Mouse (Mus musculus) urinary bladder, postnatal 14 days (tissue): ENCODE results near the gene Olfr618.
"Not testable (repeated sequence)": the region's sequence is repeated elsewhere in the genome, so short reads cannot be mapped to it uniquely, and the experiment has no call there.

Source experiments
- DNase-seq: peaks from one replicate; pipeline ENCODE4 v3.0.0; 2021; ENCODE audit warnings: low spot score

Olfr618 gene

DNA sequence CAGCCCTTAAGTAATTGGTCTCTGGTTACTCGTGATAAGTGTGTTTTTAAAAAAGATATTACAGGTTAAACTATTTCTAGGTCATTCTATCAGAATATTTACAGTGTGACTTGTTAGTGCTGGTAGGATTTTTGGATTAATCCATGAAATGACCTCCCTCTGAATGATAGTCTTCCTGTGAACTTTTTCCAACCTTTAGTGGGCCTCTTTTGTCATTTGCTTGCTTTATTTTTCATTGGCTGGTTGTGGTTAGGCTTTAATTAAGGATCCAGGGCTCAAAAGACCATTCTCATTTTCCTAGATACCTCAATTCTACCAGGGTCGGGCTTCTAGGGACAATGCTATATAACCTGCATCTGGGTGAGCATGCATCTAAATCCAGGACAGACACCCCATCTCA is at the start of gene Olfr618:
TSS of gene Olfr618 (plus strand) at position 301 of the 400 bp plus-strand sequence.
- no peak for DNase-seq

DNA sequence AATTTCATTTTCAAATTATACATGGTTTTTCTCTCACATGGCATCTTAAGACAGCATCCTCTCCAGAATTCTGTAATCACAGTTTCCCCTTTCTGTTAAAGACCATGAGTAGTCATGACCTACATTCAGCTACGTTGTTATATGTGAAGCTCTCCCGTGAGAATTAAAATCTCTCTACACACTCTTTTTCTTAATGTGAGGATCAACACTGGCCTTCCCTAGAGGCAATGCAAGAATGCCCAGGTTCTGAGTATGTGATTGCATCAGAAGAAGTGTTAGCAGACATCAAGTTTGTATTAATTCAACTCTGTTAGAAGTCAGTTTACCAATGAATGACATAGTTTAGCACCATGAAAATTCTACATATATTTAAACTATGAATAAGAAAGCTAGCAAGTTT is 47.3 kb upstream of the Olfr618 start, which contains the start of gene Olfr612:
TSS of gene Olfr612 (minus strand) at position 101 of the 400 bp plus-strand sequence.
- not testable (repeated sequence) for DNase-seq

- no peak for DNase-seq
Observed at GRCm38 (mm10) chr7:103547774-103548173, 42.1 kb upstream of the Olfr618 start, which contains the start of gene Olfr613. Gene Olfr613, plus strand, starts transcription at chr7:103548074.

DNA sequence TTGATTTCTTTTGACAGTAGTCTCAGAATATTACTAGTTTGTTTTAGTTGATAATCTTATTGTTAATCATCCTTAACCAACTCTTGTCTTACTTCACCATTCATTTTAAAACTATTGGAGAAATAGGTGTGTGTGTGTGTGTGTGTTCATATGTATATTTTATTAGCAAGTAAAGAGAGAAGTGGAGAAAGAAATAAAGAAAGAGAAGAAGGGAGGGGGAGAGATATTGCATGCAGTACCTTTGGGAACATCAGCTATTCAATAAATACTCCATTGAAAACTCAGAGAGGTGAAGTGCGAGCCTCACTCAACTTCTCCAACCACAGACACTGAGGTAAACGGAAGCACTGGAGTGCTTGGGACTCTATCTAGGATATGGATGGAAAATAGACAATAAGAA is 34.1 kb upstream of the Olfr618 start, which contains the start of gene Olfr615:
TSS of gene Olfr615 (plus strand) at position 301 of the 400 bp plus-strand sequence.
- no peak for DNase-seq

- DNase-seq: no peak
Observed at GRCm38 (mm10) chr7:103569043-103569442, 20.9 kb upstream of the Olfr618 start, which contains the start of gene Olfr616. Gene Olfr616, minus strand, starts transcription at chr7:103569143.

DNA sequence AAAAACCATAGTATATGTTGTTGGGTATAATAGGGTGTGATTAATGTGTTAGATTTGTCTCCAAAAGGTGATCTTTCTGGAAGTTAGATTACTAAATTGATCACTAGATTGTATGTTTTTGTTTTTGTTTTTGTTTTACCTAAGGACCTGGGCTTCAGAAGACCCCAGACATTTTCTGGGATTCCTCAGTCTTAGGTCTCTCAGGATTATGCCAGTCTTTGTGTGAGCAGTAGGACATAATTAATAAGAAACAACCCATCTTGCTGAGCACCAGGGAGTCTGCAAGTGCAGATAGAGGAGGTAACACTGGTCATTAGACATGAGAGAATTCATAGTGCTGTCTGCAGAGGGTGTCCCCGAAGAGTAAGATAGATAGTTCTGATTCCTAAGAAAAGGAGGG is 17.1 kb upstream of the Olfr618 start, which contains the start of gene Olfr617:
TSS of gene Olfr617 (plus strand) at position 301 of the 400 bp plus-strand sequence.
- no peak for DNase-seq

DNA sequence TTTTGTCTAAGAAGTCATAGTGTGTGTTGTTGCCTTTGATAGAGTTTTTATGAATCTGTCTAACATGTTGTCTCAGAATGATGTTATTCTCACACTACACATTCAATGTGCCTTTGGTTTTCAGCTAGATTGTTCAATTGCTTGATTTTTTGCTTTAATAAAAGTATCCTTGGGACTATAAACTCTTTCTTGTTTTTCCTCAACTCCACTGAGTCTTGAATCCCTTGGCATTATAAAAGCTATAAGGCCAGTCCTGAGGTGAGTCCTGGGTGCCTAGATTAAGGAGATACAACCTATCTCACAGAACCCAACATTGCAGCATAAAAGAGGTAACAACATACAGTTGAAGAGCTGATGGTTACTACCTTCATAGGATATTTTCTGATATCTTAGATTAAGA is 10.4 kb downstream of the Olfr618 start, which contains the start of gene Olfr619:
TSS of gene Olfr619 (plus strand) at position 301 of the 400 bp plus-strand sequence.
- DNase-seq: no peak

GRCm38 (mm10) chr7:103607425-103607824 is 17.5 kb downstream of the Olfr618 start:
- no peak for DNase-seq

- no peak for DNase-seq
Observed at GRCm38 (mm10) chr7:103612434-103612833, 22.5 kb downstream of the Olfr618 start, which contains the start of gene Olfr620. Gene Olfr620, minus strand, starts transcription at chr7:103612534.

DNA sequence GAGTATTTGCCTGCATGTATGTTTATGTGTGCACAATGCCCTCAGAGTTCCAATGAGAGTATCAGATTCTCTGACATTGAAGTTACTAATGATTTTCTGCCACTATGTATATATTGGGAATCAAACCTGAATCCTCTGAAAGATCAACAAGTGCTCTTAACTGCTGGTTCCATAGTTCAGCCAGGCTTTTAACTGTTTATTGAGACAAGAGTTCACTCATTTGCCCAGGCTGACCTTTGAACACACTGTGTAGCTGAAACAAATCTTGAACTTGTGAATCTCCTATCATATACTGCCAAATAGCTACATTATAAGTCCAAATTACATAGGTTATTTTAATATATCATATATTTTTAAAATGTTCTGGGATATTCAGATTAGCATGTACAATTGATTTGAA is 46.9 kb downstream of the Olfr618 start:
- DNase-seq: no peak

GRCm38 (mm10) chr7:103642602-103643001 is 52.7 kb downstream of the Olfr618 start, which contains the start of gene Olfr622:
Gene Olfr622, minus strand, starts transcription at chr7:103642702.
- DNase-seq: no peak

DNA sequence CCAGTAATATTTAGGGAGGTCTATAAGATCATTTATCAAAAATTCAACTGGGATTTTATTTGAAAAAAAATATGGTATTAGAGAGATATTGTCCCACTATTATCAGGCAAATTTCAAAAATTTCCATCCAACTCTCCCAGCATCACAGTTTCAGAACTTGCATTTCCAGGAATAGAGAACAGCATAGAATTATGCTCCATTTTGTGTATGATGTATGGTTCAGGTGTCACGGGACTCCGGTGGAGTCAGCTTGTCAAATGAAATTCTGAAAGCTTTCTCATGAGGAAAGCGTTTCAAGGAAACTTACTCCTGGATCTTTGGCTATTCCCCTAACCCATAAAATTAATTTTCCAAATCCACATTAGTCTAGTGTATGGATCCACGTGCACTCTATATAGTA is 54.2 kb downstream of the Olfr618 start:
- no peak for DNase-seq
